Mouse (Mus musculus): ENCODE data around the gene Chd1. TPM values are rescaled to one million over a fixed set of nuclear protein-coding genes. Genes with fewer than 3 reads are reported as not detected.
"Not testable (repeated sequence)": the region's sequence is repeated elsewhere in the genome, so short reads cannot be mapped to it uniquely, and the experiment has no call there.

Gene Chd1
- total RNA-seq, 2 experiments from 2014 or later, result 39.4 TPM

DNA sequence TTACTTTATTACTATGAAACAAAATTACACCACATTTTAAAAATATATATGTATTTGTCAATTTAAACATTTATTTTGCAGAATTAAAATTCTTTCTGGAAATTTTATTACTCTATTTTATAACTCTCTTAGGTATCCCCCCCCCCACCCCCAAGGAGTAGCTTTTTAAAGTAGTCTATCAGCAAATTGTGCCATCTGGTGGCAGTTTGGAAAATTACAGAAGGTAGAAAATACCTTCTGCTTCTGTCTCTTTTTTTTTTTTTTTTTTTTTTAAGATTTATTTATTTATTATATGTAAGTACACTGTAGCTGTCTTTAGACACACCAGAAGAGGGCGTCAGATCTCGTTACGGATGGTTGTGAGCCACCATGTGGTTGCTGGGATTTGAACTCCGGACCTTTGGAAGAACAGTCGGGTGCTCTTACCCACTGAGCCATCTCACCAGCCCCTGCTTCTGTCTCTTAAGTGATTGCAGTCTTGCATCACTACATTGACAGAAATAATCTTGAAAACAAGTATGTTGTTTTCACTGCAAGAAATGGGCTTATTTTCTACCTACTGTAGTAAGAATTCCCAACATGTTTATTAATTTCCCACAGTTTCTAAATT lies 19.2 kb downstream of the Chd1 start:
- not testable (repeated sequence) for DNase-seq (ENCODE audit: low spot score in 2 of 2)

DNA sequence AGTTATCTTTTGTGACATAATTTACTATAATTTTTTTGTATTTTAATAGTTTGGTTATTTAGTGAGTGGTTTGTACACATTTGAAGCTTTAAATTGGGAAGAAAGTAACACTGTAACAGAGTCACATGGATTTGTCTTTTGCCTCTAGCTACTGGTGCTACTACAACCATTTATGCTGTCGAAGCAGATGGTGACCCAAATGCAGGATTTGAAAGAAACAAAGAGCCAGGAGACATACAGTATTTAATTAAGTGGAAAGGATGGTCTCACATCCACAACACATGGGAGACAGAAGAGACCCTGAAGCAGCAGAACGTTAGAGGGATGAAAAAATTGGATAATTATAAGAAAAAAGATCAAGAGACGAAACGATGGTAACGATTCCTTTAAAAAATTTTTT lies 26.9 kb downstream of the Chd1 start:
- no peak for DNase-seq (ENCODE audit: low spot score in 2 of 2)

GRCm38 (mm10) chr17:15737346-15737917 lies 32.7 kb downstream of the Chd1 start:
- DNase-seq (ENCODE audit: low spot score in 2 of 2), result no peak

GRCm38 (mm10) chr17:15741836-15742235 lies 37.1 kb downstream of the Chd1 start:
- no peak for DNase-seq (ENCODE audit: low spot score in 2 of 2)

GRCm38 (mm10) chr17:15742953-15743352 lies 38.2 kb downstream of the Chd1 start:
- DNase-seq (ENCODE audit: low spot score in 2 of 2), result no peak

DNA sequence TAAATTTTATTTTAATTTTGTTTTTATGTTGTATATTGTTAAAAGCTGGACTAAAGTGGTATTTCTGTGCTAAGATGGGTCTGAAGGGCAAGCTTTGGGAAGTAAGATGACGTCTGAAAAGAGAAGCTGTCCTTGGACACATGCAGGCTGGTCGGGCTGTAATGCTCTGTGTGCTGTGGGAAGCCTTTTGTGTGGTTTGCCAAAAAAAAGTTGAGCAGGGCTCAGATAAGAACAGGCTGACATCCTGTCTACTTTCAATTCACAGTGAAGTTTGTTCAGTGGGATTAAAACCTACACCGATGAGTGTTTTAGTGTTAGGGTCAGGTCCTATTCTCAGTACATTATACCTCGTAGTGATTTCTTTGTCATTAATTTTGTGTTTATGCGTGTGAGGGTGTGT lies 38.6 kb downstream of the Chd1 start:
- no peak for DNase-seq (ENCODE audit: low spot score in 2 of 2)

- no peak for DNase-seq (ENCODE audit: low spot score in 2 of 2)
These were observed 41.9 kb downstream of the Chd1 start for GRCm38 (mm10) chr17:15746696-15747095.

DNA sequence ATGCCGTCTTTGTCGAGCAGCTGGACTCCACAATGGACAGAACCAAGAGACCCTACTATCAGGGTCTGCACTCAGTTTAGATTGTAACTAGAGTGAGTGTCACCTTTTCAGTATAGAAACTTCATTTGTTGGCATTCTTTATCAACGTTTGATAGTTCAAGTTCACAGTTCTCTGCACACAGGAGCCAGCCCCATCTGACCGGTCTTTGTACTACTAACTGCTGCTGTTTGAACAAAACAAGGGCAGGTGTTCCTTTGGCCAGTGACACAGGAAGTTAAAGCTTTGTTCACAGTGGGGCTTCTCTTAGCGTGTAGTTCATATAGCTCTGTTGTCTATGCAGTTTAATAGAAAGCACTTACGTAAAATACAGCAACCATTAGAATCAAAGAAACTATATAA lies 43.3 kb downstream of the Chd1 start:
- no peak for DNase-seq (ENCODE audit: low spot score in 2 of 2)

DNA sequence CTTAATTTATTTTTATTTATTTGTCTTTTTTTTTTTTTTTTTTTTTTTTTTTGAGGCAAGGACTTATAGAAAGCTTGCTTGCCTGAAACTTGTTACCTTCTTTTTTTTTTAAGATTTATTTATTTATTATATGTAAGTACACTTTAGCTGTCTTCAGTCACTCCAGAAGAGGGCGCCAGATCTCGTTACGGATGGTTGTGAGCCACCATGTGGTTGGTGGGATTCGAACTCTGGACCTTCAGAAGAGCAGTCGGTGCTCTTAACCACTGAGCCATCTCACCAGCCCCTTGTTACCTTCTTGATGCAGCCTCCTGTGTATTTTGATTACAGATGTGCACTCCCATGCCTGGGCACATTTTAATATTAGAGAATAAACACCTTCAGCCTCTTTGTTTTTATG lies 46.5 kb downstream of the Chd1 start:
- DNase-seq (ENCODE audit: low spot score in 2 of 2), result not testable (repeated sequence)

DNA sequence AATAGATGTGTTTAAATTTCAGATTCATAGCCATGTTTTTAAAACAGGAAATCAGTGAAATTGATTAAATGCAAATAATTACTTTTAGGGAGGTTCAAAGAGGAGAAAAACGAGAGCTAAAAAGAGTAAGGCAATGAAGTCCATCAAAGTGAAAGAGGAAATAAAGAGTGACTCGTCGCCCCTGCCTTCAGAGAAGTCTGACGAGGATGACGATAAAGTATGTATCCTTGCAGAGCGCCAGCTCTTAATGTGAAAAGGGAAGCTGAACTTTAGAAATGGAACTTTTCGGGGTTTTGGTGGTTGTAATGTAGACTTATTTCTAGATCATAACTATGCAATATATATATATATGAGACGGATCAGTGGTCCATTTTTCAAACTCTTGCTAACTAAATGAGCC lies 56.4 kb downstream of the Chd1 start:
- no peak for DNase-seq (ENCODE audit: low spot score in 2 of 2)

DNA sequence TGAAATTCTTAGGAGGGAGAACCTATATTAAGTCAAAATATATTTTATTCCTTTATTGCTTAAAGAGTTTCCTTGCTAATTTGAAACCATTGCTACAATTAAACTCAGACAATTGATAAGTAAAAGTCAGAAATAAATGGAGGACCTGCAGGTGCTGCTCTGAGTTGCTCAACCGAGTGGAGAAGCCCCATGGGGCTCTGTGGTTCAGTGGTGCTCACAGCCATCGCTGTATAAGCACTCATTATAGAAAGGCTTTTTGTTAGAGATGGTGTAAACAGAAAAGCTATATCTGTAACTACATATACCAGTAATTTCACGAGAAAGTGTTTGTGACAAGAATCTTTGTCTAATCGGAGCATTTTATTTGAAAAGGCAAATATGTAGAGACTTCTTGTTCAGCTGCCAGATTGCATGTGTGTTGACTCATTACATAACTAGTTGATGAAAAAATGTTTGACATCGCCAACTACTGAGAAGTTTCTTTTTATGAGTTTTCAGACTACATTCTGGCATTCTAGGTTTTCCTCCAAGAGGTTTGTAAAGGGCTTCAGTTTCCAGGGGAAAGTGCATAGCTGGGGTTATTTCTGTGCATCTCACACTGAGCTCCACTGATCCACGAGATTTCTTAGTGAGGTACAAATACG lies 64.4 kb downstream of the Chd1 start:
- no peak for DNase-seq (ENCODE audit: low spot score in 2 of 2)

GRCm38 (mm10) chr17:15773956-15774355 lies 69.2 kb downstream of the Chd1 start:
- DNase-seq (ENCODE audit: low spot score in 2 of 2), result no peak

DNA sequence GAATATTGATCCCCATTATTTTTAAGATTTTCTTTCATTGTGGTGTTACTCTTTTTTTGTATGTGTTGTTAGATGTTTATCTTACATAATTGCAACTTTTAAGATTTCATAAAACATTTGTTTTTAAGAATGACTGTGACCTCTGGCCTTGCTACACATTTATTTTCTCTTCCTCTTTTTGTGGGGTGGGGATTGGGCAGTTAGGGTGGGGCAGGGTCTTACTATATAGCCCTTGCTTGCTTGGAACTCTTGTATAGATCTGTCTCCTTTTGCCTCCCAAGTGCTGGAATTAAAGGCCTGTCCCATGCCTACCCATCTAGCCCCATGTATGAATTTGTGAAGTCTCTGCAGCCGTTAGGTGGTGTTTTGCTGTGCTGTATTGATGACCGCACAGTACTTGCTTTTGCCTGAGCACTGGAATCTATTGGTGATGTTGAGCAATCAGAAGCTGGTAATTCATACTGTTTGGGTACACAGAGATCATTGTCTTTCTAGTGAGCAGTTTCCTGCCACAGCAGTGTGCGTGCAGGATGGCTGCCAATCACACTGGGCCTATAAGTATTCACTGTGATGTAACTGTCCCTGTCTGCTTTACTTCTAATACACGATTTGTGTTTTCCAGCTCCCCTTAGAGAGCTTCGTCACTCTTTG lies 69.9 kb downstream of the Chd1 start:
- no peak for DNase-seq (ENCODE audit: low spot score in 2 of 2)

DNA sequence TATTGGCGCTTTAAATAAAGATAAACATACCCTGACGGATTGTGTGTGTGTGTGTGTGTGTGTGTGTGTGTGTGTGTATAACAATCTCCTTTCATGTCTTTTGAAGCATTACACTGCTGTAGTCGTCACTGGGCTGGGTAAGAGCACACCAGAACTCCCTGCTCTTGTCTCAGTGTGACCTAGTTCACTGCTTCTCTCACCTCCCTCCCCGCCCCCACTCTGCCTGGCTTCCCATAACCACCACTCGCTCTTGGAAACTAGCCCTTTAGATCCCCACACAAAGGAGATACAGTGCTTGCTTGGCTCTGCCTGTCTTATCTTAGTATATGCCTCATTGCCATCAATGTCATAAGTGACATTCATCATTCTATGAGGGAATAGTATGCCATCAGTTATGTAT lies 71.6 kb downstream of the Chd1 start:
- no peak for DNase-seq (ENCODE audit: low spot score in 2 of 2)

- no peak for DNase-seq (ENCODE audit: low spot score in 2 of 2)
These were observed 73.2 kb downstream of the Chd1 start for GRCm38 (mm10) chr17:15777979-15778378.

DNA sequence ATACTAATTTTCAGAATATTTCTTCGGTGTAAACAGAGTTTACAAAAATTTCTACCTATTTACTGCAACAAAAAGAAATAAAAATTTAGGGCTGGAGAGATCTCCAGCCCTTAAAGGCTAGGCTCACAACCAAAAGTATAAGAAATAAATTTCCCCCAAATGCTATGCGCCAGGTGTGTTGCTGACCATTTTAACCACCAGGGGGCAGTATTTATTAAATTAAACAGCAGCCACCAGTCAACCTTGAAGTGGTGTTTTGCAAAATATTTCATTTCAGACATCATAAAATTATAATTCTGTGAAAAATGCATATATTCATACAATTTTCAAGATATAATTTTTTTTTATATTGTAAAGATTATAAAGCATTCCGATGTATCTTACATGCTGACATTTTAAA lies 82.3 kb downstream of the Chd1 start:
- no peak for DNase-seq (ENCODE audit: low spot score in 2 of 2)

DNA sequence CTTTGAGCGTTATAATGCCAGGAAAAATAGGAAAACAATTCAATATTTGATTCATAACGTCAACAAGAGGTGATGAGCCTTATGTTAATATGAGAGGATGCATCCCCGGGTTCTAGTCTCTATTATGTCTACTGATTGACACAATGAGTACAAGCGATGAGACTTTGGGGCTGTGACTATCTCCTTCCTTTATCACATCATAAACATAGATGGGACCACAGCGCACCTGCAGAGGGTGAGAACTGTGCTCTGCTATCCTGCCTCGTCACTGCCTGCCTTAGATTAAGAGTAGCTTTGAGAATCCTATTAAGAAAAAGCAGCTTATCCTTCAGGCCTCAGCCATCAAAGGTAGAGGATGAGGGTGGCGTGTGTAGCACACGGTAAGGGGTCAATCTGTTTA lies 85.9 kb downstream of the Chd1 start:
- no peak for DNase-seq (ENCODE audit: low spot score in 2 of 2)

- no peak for DNase-seq (ENCODE audit: low spot score in 2 of 2)
These were observed 94.5 kb downstream of the Chd1 start for GRCm38 (mm10) chr17:15799195-15799793.

- no peak for DNase-seq (ENCODE audit: low spot score in 2 of 2)
These were observed 99.4 kb downstream of the Chd1 start for GRCm38 (mm10) chr17:15804008-15804812.

DNA sequence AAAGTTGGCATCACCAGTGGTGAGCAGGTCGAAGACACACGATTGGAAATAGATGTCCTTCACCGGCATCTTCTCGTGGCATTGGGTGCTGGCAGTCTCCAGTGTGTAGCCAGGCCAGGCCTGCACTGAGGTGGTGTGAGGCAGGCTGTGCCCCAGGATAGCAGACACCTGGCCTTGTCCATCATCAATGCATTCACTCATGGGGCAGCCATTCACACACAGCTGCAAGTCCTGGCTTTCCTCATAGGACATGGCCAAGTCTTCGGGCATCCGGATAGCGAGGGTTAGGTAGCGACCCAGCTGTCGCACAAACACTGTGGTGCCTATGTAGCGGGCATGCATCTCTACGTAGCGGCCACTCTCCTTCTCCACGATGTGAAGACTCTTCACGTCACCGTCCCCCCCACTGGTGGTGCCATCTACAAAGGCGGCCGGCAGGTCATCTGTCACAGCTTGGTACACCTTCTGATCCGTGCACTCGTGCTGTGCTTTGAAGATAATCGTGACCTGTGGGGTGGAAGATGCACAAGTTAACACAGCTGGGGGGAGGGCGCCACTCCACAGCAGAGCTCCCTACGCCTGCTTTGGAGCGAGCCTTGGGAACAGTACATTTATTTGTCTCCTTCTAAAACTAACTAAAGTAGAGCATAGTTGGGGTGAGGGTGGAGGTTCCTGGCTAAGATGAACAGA lies 102.7 kb downstream of the Chd1 start:
- no peak for DNase-seq (ENCODE audit: low spot score in 2 of 2)

DNA sequence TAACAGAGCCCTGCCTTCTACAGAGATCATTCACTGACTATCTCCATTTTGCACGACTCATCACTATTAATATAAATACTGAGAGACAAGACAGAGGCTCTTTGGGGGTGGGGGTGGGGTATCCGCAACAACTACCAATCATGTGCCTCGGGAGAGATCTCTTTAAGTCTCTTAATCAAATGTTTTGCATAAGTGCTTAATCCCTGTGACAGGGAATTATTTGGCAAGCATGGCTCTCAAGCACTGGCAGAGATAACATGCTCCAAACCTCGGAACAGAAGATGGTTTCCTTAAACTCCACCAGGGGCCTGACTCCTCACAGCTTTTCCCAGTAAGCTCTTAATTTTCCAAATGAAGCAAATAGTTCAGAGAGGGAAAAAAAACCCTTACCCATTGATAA lies 103.2 kb downstream of the Chd1 start:
- no peak for DNase-seq (ENCODE audit: low spot score in 2 of 2)
